Mouse (Mus musculus) kidney, adult 18-20 months (tissue): ENCODE measurements around the gene Olfr1425.
"Not testable (repeated sequence)": the region's sequence is repeated elsewhere in the genome, so short reads cannot be mapped to it uniquely, and the experiment has no call there.

Experiments
- DNase-seq: peaks from one replicate; pipeline ENCODE4 v3.0.0; 2021

Olfr1425 gene

DNA sequence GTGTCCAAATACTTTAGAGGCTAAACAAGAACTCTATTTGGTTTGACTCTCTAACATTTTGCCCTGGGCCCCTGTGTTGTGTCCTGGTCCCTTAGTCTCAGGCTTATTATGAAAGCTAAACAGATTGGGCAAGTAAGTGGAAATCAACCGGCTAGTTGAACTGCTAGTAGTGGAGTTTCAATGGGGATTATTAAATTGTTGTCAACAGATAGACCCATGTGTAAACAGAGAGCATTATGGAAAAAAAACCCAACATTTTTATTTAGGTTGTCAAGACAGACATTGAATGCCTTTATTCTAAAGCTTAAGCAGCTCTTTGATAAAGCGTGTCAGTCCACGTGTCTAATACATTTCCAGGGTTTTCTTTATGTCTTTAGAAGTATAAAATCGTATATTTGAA lies at the start of gene Olfr1425:
Gene Olfr1425, minus strand, starts transcription at position 101 of the 400 bp plus-strand sequence.
- DNase-seq, result not testable (repeated sequence)

DNA sequence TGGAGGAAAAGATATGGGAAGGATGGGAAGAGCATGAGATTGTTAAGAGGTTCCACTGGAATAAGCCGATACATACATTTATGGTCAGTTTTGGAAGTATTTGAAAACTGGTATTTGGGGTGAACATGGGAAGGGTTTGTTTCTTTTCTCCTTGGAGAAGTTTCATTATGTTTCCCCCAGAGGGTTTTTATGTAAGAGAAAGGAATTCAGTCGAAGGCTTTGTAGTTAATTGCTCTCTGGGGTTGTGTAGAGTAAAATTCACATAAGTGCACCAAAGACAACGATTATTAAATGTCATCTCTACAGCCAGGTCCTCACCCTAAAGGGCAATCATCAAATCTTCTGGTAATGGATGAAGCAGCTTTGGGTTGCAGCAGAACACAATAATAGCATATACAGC lies 45.6 kb upstream of the Olfr1425 start, which contains the start of gene Olfr76:
Gene Olfr76, minus strand, starts transcription at position 101 of the 400 bp plus-strand sequence.
- DNase-seq, result no peak

DNA sequence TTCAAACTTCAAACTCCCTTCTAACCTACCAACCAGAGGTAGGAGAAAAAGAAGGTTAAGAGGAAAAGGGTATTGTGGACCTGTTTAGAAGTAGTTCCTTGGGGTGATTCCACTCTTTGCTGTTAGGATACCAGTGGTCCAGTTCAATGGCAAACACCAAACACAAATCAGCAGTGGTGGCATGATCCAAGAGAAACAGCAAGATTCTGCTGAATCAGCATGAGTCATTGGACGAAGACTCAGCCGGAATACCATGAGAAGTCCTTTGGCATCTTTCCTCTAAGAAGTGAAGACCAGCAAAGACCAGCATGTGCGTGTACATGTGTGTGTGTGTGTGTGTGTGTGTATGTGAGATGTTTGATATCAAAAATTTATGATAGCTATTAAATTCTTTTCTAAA lies 38.9 kb upstream of the Olfr1425 start:
- DNase-seq, result no peak

DNA sequence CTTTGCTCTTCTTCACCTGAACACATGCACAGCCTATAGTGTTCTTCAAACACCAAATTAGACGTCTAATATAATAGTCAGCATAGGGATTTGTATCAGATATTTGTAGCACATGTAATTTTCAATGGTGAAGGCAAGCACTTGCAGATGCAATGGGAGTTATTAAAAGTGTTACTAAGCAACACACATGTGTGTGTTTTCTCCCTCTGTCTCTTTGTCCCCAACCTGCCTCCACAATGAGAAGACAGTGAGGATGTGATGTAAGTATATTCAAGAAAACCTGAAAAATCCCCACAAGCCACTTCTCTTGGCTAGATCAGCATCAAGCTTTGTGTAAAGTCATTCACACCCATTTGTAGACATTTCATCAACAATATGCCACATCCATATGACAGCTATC lies 38.3 kb upstream of the Olfr1425 start, which contains the start of gene Olfr1428:
Gene Olfr1428, minus strand, starts transcription at position 101 of the 400 bp plus-strand sequence.
- DNase-seq, result no peak

DNA sequence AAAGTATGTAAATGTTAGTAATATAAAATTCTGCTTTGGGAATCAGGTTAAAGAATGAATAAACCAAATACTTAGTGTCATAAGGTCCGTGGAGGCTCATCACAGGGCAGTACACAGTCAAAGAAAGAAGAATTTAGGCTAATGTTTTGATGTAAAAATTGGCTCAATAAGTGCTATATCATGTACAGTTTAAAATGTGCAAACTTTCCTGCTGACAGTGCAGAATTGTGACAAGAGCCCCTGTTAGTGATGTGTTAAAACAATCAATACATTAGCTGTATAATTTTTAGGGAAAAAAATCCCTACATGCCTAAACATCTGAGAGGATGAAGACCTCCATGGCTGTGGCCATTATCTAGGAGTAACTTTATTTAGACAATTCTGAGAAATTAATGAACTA lies 36.3 kb upstream of the Olfr1425 start:
- no peak for DNase-seq

DNA sequence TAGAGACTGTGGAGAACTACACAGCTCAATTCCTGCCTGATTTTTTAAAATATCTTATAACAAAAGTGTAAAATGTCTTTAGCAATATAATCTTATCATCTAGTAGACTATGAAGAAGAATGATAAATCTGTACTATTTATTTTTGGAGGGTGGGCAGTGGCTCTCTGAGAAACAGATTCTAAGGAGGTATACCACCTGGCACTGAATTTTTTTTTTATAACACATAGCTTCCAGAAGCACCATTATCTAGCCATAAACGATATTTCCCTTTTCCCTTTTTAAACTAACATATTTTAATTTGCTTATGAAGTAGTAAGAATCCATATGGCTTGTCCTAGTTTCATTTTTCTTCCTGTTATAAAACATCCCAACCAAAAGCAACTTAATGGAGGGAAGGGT lies 27.0 kb upstream of the Olfr1425 start:
- DNase-seq, result no peak

DNA sequence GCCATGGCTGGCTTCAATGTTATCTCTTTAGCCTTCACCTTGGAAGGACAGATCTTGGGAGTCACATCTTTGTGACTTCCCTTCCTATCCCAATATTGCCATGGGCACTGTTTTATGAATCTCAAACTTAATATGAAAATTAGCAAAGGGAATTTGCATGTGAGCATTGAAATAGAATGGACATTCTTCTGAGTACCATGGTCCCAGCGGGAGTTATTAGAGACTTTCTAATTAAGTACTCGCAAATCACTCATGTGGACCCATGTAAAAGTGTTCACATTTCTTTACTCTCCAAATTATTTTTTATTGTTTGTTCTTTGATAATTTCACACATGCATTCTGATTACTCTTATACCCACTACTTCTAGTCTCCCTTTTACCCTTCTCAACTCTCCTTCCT lies 25.7 kb upstream of the Olfr1425 start, which contains the start of gene Olfr1427:
Gene Olfr1427, minus strand, starts transcription at position 101 of the 400 bp plus-strand sequence.
- DNase-seq, result no peak

DNA sequence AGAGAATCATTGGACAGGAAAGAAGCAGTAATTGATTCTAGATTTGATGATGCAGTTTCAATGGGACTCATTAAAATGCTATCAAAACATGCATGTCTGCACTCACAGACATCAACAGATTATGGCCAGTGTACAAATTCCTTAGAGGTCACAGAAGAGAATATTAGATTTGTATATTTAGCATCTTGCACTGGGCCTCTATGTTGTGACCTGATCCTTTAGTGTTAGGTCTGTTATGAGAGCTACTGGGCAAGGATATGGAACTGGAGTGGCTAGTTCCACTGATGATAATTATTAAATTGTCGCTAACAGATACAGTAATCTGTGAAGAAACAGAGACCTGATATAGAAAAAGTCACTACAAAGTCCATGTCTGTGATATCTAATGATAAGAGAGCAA lies 14.4 kb upstream of the Olfr1425 start, which contains the start of gene Olfr1426:
Gene Olfr1426, minus strand, starts transcription at position 101 of the 400 bp plus-strand sequence.
- DNase-seq, result no peak

DNA sequence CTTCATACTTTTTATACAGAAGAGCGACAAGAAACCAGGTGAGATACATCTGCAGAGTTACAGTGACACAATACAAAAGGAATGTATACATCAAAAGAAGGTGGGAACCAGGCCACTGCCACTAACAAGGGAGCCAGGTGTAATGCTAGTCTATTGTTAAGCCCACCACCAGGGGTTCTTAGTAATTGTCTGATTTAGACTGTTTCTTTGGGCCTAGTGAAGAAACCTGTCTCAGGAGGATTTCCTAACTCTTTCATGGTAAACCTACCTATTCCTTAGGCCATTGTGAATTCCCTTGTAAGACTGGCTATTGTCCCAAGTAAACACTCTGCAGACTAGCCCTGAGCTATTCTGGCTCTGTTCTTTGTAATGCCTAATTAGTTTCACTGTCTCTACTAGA lies 8.0 kb downstream of the Olfr1425 start:
- DNase-seq, result not testable (repeated sequence)

DNA sequence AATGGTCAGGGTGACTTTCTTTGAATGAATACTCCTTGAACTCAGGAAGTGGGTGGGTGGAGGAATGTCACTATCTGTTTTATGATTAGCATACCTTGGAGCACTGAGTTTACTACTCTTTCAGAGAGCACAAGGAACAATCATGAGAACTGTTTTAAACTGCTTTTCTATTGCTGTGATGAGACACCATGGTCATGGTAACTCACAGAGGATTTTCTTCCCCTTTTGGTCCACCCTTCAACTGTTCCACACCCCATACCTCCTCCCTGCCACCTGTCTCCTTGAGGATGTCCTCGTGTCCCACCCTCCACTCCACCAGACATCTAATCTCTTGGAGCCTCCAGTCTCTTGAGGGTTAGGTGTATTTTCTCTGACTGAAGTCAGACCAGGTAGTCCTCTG lies 9.7 kb downstream of the Olfr1425 start:
- DNase-seq, result not testable (repeated sequence)

DNA sequence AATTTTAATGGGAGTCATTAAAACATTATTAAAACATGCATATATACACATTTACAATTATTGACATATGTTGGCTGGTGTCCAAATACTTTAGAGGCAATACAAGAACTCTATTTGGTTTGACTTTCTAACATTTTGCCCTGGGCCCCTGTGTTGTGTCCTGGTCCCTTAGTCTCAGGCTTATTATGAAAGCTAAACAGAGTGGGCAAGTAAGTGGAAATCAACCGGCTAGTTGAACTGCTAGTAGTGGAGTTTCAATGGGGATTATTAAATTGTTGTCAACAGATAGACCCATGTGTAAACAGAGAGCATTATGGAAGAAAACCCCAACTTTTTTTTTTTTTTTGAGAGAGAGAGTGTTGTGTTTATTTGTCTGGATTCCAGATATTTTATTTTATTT lies 14.9 kb downstream of the Olfr1425 start, which contains the start of gene Olfr1424:
Gene Olfr1424, minus strand, starts transcription at position 101 of the 400 bp plus-strand sequence.
- not testable (repeated sequence) for DNase-seq

DNA sequence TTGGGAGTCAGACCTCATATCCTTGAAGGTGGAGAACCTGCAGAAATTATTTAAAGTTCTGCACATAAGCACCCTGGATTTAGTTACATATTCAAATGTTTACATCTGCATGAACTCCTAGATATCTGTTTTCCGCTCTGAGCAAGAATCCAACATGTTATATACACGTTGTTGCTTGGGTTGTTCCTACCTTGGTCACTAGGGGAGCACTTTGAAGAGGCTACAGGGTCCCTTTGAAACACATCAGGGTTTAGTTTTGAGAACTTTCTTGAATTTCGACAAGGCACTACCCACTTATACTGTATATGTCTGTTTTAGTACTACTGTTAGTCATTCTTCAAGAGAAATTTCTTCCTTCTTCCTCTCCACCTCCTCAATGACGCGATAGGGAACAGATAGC lies 34.4 kb downstream of the Olfr1425 start:
- no peak for DNase-seq

DNA sequence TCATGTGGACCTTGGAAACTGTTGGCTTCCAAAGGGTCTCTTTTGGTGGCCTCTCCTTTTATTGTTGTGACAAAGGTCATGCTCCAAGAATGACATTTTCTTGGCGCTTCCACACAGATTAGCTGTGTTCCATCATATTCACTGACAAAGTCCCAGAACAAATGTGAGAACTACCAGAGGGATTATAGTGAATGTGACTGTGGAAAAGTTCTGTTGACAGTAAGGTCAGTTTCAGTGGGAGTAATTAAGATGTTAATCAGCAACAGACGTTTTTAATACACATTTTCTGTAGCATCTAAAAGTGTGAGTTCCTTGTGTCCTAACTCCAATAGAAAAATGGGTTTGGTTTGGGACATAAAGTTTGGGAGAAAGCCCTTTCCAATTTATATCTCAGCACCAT lies 36.3 kb downstream of the Olfr1425 start, which contains the start of gene Olfr1423:
Gene Olfr1423, minus strand, starts transcription at position 101 of the 400 bp plus-strand sequence.
- DNase-seq, result no peak

DNA sequence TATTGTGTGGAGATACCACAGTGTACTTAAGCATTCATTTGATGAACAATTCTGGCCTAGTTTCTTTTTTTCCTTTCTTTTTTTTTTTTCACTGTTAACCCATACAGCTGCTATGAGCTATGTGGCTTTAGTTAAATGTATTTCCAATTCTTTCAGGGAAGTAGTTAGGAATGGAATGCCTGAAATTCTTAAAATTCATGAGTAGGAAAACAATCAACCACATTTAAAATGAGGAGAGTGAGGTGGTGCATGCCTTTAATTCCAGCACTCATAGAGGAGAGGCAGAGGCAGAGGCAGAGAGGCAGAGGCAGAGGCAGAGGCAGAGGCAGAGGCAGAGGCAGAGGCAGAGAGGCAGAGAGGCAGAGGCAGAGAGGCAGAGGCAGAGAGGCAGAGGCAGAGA lies 39.8 kb downstream of the Olfr1425 start:
- no peak for DNase-seq

DNA sequence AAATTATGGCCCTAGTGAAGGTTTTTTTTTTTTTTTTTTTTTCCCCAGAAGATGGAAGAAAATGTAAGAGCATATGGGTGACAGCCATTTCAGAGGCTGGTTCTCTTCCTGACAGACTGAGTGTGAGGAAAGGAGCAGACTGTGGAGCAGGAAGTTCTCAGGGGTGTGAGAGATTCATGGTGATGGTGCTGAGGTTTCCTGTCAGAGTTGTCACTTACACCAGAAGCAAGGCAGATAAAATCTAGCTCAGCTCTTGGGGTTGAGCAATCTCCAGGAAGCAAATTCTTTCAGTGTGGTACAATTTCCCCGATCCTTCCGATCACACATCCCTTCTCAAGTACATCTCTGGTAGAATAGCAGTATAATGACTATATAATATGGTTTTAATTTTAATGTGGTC lies 50.9 kb downstream of the Olfr1425 start:
- no peak for DNase-seq

DNA sequence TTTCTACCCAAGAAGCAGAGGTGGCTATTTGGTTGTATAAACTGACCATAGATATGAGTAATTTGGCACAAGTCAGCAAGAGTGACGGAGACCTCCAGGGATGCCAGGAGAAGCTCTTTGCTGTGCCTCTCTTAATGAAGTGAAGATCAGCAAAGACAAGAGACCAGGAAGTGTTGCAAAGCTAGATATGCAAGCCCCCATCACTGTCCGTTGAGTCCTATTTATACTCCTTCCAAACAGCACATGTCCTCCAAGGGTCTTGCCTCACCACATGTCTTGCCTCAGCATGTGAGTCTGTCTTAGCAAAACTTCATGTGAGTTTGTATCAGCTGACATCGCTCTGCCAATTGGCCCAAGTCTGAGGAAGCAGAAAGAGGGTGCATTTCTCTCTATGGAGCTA lies 52.2 kb downstream of the Olfr1425 start:
- DNase-seq, result no peak

DNA sequence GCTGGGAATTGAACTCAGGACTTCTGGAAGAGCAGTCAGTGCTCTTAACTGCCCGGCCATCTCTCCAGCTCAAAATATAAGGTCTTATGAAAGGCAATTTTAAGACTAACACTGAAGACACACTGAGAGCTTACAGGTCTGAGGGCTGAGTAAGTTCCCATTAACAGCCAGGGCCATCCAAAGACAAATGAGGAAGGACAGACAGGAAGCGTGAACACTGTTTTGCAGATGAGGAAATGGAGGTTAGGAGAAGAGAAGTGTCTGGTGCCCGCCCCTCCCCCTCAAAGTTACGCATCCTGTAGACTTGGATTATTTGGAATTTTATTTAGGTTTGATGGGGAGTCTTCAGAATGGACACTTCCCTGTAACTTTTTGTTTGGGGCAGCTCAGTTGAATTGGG lies 53.4 kb downstream of the Olfr1425 start:
- no peak for DNase-seq
